Mouse (Mus musculus) liver, embryonic 14 days (tissue): ENCODE measurements around the gene Serpina3m. TPM values are rescaled to one million over a fixed set of nuclear protein-coding genes. Genes with fewer than 3 reads are reported as not detected.

ENCODE experiments used
- polyA plus RNA-seq: library from polyadenylated mRNA; depleted of rRNA; stranded (reverse); fragments of >200 nt; gene quantifications from 2 replicates; pipeline ENCODE4 v1.2.3, GENCODE M21; 2012; rRNA removed

Serpina3m gene
- 0.03 TPM in 2 replicates for polyA plus RNA-seq

DNA sequence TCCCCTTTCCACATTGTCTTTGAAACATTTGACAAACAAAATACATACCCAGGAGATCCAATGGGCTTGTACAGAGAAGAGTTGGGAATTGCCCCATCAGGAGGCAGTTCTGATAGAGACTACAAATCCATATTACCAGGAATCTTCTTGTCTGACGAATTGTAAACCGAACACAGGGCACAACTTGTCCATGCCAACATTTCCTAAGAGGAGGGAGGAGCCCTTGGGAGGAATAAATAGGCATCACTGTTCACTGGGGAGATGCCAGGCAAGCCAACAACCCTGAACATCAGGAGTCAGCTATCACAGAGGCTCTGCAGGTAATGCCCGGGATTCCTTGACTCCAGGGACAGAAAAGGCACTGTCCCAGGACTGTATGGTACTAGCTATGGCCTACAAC, at the start of gene Serpina3m, which contains the start of gene Serpina3k:
Gene Serpina3m, plus strand, starts transcription at position 261 of the 400 bp plus-strand sequence.
Gene Serpina3k, plus strand, starts transcription at position 261 of the 400 bp plus-strand sequence.

DNA sequence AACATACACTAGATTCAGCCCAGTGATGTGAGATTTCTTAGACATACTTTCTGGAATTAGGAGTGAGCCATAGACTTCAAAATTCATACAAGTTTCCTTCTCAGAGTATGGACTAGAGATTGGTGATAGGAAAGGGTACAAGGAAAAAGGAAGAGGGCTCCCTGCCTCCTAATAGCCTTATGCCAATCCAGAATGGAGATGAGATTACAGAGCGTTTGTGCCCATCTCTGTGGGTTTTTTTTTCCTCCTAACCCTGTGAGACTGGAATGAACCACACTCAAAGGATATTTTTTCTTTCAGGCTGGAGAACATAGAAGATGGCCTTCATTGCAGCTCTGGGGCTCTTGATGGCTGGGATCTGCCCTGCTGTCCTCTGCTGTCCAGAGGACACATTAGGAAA, 24.0 kb upstream of the Serpina3m start, which contains the start of gene Serpina3j:
Gene Serpina3j, plus strand, starts transcription at position 301 of the 400 bp plus-strand sequence.

DNA sequence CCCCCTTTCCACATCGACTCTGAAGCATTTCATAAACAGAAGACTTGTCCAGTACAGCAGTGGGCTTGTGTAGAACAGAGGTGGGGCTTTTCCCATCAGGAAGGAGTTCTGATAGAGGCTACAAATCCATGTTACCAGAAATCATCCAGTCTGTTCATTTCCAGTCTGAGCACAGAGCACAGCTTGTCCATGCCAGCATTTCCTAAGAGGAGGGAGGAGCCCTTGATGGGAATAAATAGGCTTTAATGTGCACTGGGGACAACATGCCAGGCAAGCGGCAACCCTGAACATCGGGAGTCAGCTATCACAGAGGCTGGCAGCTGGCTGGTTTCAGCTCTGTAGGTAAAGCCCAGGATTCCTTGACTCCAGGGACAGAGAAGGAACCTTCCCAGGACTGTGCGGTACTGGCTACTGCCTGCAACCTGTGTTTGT, 68.2 kb downstream of the Serpina3m start, which contains the start of gene Serpina3n:
Gene Serpina3n, plus strand, starts transcription at position 276 of the 432 bp plus-strand sequence.

Other genes with a start within 250 kb of the Serpina3m start
- 0.10 and 0.15 TPM in 2 replicates for gene Serpina5, start 237.4 kb upstream of the Serpina3m start, polyA plus RNA-seq
- not detected in 2 replicates for gene Serpina3a, start 225.8 kb upstream of the Serpina3m start, polyA plus RNA-seq
- 0.10 TPM in 2 replicates for gene Serpina3b, start 210.5 kb upstream of the Serpina3m start, polyA plus RNA-seq
- gene Serpina3c, start 184.6 kb upstream of the Serpina3m start, polyA plus RNA-seq: 0.01 TPM in 1 of 2 replicates, not detected in the other
- gene Serpina3f, start 123.9 kb upstream of the Serpina3m start, polyA plus RNA-seq: 0.12 and 0.14 TPM in 2 replicates
- gene Serpina3g, start 102.2 kb upstream of the Serpina3m start, polyA plus RNA-seq: 1.4 and 1.5 TPM in 2 replicates
- 0.08 and 0.12 TPM in 2 replicates for gene Serpina3i, start 75.4 kb upstream of the Serpina3m start, polyA plus RNA-seq
- gene Serpina3j, start 23.9 kb upstream of the Serpina3m start, polyA plus RNA-seq: not detected in 2 replicates
- not detected in 2 replicates for gene Serpina3k, start within 50 bp of the Serpina3m start, polyA plus RNA-seq
- gene Serpina3n, start 68.2 kb downstream of the Serpina3m start, polyA plus RNA-seq: 0.30 and 0.35 TPM in 2 replicates
- 0.01 TPM in 1 of 2 replicates, not detected in the other for gene Gsc, start 134.8 kb downstream of the Serpina3m start, polyA plus RNA-seq